Comparison of ENCODE assay signal across 19 mouse cellular contexts in the genomic region with DNA sequence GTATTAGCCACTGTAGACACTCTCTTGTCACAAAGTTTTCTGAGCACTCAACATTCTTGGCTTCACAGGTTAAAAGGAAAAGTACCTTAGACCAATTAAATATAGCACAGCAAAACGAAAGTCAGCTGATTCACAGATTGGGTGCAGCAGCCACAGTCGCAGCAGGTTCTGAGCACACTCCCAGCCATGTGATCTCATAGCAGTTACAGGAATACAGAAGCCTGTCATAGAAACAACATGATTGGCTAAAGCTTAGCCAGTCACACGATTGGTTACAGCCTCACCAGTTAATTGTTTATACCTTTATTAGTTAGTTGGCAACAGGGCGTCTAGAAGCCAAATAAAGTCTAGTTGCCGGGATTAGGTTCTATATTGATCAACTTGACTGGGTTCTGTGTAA. TPM values are rescaled to one million over a fixed set of nuclear protein-coding genes. Genes with fewer than 3 reads are reported as not detected.
DNase-seq lines count a peak whose midpoint lies in the region; ATAC-seq lines count a peak whose summit lies in the region.
"Had no signal": no experiment of that assay in that cellular context is flagged by ENCODE, and none has a peak within 500 bp of the region (broad histone marks: within the 10 kb centered on the region; RNA-seq: fewer than 3 reads in every experiment).

No protein-coding gene starts in this region.

- peak; percentile 65 for ATAC-seq in CD4-positive, CD25-positive, alpha-beta regulatory T cell, adult 4 months
- peak; percentile 55; the same call in 1 of the 2 replicates for ATAC-seq in megakaryocyte-erythroid progenitor cell, adult 5-6 weeks (replicated peaks; ENCODE audit: low FRiP score, low TSS enrichment, poor library complexity, severe bottlenecking)
- ATAC-seq in erythroblast, adult 5-6 weeks (replicated peaks; ENCODE audit: low FRiP score, poor library complexity, severe bottlenecking), result no peak
- ATAC-seq: forebrain, postnatal 0 days; hindbrain, embryonic 16.5 days; midbrain, embryonic 16.5 days had no signal

- peak; percentile 31 to 41 for DNase-seq in kidney, adult 8-10 months
- no peak for DNase-seq in kidney, adult 18-20 months
- DNase-seq in CD4-positive, CD25-positive, alpha-beta regulatory T cell, adult 2 months (ENCODE audit: low read depth, low spot score), result peak; percentile 30
- no peak for DNase-seq in right cerebral cortex, adult 18-20 months
- DNase-seq: adrenal gland, adult 2 months; cerebellum, adult 11-12 months; cerebellum, postnatal 10 days; forebrain, postnatal 0 days; gastrocnemius, postnatal 25 days had no signal

RNA-seq across cellular contexts. Expression of gene Map3k7cl, which starts 57.0 kb away (rescaled TPM):
- not detected for polyA plus RNA-seq in CD4-positive, CD25-positive, alpha-beta regulatory T cell, adult 4 months (2017; shearing (Covaris generic))
- not detected in 2 replicates for total RNA-seq in megakaryocyte-erythroid progenitor cell, adult 5-6 weeks (2014; fragmentation: Nextera tagmentation)
- not detected in 2 replicates for total RNA-seq in megakaryocyte-erythroid progenitor cell, adult 5-6 weeks (2017)
- not detected in 2 replicates for total RNA-seq in erythroblast, adult 5-6 weeks (2015; ENCODE audit: low replicate concordance)
- total RNA-seq in erythroblast, adult 5-6 weeks (2017; ENCODE audit: low replicate concordance), result not detected in 2 replicates
- total RNA-seq: forebrain, postnatal 0 days; hematopoietic stem cell, adult 5-6 weeks had no signal
- polyA plus RNA-seq: embryonic facial prominence, embryonic 11.5 days; forebrain, postnatal 0 days; hindbrain, embryonic 16.5 days; limb, embryonic 12.5 days; macrophage; midbrain, embryonic 10.5 days; midbrain, embryonic 16.5 days had no signal

Comparison
In these comparisons a context has a peak if more than half of its experiments do, and no peak if none do; other contexts are left out.
1. DNase-seq: peak in kidney, adult 8-10 months (2 of 2) and CD4-positive, CD25-positive, alpha-beta regulatory T cell, adult 2 months (single experiment); none in kidney, adult 18-20 months (single experiment) and right cerebral cortex, adult 18-20 months (single experiment).